Mouse (Mus musculus) kidney, postnatal 14 days (tissue): ENCODE results near the gene Man1c1.

Experiments
- DNase-seq: peaks from one replicate; pipeline ENCODE4 v3.0.0; 2022; ENCODE audit warnings: mixed read lengths

The Man1c1 gene

DNA sequence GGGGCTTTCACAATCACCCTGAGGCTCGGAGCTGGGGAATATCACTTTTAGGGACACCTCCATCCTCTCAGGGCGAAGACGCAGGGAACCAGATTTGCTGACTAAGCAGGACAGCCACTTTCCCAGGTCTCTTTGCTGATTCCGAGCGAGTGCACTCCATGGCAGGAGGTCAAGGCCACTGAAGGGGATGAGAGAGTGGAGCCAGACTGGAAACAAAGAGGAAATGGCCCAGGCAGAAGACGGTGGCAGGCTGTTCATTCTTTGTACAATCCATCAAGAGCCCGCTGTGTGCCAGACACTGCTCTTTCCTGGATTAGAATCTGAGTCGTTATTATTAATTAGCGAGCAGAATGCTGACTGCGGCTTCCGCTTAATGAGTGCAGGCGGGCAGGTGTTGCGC lies 70.1 kb downstream of the Man1c1 start:
- DNase-seq: peak; percentile 56

GRCm38 (mm10) chr4:134632131-134632711 lies 71.9 kb downstream of the Man1c1 start:
- DNase-seq: peak; percentile 85

DNA sequence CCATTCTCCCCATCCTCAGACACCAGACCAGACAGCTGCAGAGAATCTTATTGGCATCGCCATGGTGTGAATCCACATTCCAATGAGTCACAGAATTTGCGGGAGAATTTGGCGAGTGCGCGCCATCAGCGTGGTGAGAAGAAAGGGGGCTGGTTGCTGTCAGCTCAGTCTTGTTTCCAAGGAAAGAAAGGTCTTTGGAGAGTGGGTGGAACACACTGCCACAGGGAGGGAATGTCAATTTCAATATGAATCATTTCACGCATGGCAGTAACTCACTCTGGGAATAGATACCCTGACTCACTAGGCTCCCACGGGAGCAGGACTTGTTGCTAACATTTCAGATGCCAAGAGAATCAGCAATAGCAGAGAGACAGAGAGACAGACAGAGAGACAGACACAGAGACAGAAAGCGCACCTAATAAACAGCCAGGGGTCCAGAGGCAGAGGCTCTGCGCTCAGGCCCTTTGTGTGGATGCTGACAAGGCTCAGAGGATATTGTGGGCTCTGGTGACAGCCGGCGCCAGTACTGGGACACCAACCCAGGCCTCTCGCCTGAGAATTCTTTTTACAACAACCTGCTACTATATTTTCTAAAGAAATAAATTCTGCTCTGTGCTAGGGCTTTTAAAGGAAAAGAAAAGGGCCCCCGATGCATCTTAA lies 72.5 kb downstream of the Man1c1 start:
- no peak for DNase-seq

DNA sequence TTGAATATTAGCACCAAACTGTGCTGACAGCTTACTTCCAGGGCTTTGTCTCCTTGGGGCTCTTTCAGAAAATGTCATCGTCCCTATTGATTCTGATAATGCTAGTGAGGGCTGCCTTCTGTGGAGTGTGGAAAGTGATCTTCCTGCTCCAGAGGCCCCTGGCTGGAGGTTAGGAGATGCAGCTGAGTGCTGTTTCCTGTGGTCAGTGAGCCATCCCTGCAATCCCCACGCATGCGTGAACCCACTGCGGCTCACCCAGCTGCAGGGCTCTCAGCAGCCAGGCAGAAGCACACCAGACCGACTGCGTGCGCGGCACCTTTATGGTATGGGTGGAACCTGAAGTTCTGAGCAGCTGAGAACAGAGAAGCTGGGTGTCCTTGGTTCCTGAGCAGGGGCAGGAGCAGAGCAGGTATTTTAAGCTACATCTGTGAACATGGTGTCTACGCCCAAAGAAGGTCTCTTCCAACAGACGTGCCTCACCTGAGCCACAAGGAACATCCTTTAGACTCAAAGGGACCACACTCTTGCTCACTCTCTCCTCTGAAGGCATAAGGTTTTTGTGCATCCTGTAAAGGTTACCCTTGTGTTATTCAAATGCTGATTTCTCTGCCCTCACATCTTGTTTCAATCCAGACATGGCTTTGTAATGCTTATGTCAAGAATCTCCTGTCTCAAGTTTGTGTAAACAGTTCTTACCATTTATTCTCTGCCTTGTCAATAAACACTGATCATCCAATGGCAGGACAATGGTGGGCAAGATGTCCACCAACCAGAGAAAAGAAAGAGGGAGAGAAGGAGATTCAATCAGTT lies 75.3 kb downstream of the Man1c1 start:
- peak; percentile 58 for DNase-seq

DNA sequence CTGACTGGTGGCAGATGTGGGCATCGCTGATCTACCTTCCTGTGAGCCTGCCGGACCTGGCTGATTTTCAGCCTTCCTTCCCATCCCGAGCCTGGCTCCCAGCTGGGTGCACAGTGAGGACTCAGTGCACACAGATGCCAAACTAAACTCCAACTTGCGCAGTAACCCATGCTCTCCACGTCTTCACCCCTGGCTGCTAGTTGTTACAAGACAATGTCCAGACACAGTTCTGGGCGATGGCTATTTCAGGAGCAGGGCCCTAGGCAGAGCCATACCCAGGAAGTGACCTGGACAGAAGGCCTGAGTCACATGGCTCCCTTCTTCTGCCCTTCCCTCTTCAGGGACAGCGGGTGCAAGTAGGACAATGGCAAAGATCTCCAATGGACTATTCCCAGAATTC lies 76.0 kb downstream of the Man1c1 start:
- no peak for DNase-seq

DNA sequence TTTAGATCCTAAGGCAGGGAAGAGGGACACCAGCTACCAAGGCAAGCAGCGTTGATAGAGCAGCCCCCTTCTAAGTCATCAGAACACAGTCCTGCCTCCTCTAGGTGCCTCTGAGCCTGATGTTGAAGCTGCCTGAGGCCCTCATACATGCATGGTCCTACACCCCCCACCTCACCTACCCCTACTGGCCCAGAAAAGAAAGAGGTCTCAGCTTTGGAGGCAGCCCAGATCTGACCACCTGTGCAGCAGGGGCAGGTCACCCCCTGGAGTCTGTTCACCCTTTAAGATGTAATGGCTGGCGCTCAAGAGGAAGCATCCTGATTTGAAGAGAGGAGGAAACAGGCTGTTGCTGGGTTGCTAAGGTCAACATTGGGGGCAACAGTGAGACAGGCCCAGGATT lies 77.2 kb downstream of the Man1c1 start:
- no peak for DNase-seq

DNA sequence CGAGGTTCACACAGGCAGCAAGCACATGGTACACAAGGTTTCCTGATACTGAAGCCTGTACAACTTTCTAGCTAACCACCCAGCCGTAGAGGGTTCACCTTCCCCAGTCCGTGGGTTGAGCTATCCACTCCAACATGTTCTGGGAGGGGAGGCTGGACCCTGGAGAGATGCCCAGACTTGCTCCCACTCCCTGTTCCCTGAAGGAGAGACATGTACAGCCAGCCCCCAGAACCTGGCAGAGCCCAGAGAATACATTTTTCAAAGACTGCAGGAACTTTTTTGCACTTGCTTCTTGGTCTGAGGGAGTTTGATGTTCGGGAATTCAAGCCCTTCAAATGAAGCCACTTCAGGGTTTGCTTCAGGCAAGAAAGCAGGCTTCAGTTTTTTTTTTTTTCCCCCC lies 77.7 kb downstream of the Man1c1 start:
- DNase-seq: no peak

DNA sequence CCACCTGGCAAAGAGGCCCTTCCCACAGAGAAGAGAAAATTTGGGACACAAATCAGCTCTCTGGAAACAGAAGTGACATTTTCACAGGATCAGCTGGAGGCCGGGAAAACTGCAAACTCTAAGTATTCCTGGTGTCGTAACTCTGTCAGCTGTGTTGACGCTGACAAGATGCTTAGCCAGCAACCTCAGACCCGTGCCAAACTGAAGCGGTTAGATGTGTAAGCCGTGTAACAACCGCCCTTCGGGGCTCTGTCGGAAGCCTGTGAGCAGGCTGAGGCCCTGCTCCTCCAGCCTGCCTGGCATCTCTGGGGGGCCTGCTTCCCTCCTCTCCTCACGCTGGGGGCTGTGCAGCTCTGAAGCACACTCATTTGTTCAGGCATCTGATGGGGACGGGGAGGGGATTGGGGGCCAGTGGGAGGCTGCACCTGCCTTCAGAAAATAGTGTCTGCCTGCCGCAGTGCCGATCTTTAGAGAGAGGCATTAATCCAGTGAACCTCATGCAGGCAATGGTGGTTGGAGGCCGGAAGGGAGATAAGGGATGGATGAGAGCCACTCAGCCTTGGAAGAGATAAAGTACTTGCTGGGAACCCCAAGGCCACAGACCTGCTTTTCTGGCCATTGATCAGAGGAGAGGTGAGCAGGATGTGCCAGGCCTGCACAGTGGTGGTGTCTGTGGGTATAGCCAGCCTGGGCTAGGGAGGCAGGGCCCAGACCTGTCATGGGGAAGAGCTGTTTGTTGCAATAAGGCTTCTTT lies 79.8 kb downstream of the Man1c1 start:
- peak; percentile 69 for DNase-seq

GRCm38 (mm10) chr4:134621695-134622094 lies 82.4 kb downstream of the Man1c1 start:
- DNase-seq: no peak

DNA sequence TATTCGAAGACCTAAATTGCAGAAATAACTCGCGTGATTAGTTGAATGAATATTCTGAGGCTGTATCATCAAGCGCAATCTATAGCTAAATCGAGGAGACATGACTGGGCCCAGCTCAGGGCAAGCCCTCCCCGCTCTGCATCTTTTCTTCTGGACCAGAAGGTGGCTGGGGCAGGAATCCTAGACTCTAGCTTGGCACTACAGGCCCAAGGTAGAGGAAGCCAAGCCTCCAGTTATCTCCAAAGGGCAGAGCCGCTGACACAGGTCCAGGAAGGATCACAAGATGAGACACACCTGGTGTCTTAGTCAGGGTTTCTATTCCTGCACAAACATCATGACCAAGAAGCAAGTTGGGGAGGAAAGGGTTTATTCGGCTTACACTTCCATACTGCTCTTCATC lies 83.8 kb downstream of the Man1c1 start:
- DNase-seq: no peak

- DNase-seq: no peak
Observed at GRCm38 (mm10) chr4:134619489-134619870, 84.6 kb downstream of the Man1c1 start.

DNA sequence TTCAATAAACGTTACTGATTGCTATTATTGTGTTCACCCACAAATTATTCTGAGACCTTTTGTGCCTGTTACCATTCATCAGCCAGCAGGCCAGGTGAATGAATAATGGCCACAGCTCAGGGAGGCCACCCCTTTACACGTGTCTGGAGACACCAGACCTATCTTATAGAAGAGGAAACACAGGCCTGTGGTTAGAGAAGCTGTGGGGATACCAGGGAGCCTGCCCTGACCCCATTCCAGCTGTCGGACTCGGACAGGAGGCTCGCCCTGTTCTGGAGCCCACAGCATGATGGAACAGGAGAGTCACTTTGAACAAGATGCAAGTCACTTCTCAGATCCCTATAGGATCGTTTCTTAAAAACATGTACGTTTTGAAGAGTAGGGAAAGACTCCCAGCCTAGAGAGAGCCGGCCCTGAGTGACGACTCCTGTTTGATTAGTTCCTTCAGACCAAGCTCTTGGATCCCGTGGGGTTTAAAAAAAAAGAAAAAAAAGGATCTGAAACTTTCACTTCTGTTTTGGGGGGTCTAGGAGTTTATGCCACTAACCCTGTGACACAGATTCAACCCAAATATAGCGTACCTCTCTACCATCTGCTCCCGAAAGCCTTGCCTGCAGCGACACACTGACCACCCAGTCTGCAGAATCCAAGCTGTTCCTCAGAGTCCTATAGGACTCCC lies 85.1 kb downstream of the Man1c1 start:
- DNase-seq: no peak

- DNase-seq: no peak
Observed at GRCm38 (mm10) chr4:134617779-134618178, 86.3 kb downstream of the Man1c1 start.

GRCm38 (mm10) chr4:134615929-134616625 lies 88.0 kb downstream of the Man1c1 start:
- DNase-seq: no peak

DNA sequence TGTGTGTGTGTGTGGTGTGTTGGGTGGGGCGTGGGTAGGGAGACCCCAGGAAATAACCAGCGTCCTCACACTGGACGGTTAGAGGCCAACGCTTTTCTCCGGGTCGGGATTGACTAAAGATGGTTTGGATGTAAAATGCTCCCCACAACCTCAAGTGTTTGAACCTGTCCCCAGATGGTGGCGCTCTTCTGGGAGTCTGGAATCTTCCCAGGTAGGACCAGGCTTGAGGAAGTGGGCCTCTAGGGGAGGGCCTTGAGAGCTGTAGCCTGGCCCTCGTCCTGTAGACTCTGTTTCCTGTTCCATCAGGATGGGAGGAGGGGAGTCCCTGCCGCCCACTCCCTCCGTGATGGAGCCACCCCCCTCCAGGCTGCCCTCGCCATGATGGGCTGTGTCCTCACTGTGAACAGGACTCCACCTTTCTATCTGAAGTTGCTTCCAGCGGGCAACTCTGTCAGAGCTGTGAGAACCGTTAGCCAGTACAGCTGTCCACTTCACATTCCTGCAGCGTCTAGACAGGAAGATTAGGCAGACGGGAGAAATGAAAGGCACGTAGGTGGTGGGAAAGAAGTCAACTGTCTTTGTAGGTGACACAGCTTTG lies 91.9 kb downstream of the Man1c1 start:
- no peak for DNase-seq

- no peak for DNase-seq
Observed at GRCm38 (mm10) chr4:134610616-134611015, 93.5 kb downstream of the Man1c1 start.

DNA sequence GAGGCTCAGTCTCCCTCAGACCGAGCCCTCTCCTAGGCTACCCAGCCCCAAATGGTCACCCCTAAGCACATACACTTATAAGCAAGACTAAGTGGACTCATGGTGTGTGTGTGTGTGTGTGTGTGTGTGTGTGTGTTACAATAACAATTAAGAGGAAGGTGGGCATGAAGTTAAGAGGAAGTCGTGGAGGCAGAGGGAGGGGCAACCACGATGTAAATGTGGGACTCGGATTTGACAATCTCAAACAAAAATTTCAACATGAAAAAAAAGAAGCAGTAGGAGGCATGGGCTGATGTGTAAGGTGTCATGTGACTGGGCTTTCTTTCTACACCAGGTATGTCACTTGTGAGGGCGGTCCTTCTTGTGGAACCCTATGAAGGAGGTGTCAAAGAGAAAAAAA lies 96.4 kb downstream of the Man1c1 start:
- DNase-seq: no peak

- peak; percentile 37 for DNase-seq
Observed at GRCm38 (mm10) chr4:134606054-134606453, 98.0 kb downstream of the Man1c1 start.

DNA sequence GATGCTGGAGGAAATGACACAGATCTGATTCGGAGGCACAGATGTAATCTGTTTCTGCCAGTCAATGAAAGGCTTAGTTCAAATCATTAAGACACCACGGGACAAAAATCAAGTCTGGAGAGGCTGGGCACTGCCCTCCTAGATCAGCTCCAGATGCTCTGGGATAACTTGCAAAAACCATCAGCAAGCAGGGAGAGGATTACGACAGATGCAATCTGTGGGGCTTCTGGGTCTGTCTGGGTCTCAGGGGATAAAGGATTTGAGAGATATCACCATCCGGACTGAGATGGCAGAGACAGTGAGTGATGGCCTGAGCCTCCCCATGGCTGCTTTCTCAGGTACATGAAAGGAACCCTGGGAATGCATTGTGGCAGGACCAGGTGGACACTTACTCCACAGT lies 99.6 kb downstream of the Man1c1 start:
- DNase-seq: no peak

DNA sequence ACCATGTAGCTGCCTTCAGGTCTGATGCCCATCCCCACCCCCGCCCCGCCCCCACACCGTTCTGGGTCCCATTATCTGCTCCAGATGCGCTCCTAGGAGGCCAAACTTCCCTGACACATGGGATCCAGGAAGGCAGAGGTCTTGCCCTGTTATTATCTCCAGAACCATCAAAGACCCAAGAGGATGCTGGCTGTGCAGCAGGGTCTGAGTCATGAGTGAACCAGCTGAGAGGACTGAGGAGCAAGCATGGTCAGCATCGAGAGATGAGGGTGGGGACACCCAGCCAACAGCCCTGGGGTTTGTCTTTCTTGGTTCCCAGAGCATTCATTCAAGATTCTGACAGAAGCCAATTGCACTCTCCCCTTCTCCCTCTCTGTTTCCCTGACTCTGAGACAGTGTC lies 100.5 kb downstream of the Man1c1 start:
- DNase-seq: no peak

DNA sequence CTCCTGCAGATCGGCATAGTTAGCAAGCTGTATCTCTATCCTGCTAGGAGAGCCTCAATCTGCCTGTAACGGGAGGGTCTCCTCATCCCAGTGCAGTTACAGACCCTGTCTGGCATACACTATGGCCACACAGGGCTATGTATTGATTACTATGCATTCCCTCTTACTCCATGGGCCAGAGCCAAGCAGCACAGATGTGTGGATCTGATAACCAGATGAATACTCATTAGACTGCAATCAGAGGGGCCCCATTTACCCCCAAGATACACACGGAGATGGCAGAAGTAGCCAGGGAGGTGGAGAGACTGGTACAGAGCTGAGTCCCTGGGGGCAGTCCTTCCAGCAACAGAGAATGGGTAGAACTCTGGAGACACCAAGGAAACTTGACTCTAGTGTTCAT lies 101.5 kb downstream of the Man1c1 start:
- DNase-seq: no peak

DNA sequence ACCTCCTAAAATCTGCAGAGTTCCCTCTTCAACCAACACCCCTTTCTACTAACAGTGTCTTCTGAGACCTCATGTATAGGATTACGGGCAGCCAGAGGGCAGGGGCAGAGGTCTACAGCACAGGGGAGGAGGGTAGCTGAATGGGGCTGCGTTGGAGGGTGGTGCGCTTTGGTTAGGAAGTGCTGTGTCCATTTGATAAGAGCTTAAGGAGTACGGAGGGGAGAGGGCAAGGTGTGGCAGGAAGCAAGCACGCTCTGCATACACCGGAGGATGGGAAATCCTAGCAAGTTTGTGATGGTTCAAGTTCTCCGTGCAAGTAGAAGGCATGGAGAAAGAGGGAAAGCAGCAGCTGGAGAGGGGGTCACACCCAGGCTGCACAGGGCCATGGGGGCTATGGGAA lies 102.1 kb downstream of the Man1c1 start:
- no peak for DNase-seq
